Mouse (Mus musculus): Measurements from ENCODE around the gene 4921507P07Rik. TPM values are rescaled to one million over a fixed set of nuclear protein-coding genes. Genes with fewer than 3 reads are reported as not detected.

Gene 4921507P07Rik
- polyA plus RNA-seq, 1 experiment, result 232 TPM

DNA sequence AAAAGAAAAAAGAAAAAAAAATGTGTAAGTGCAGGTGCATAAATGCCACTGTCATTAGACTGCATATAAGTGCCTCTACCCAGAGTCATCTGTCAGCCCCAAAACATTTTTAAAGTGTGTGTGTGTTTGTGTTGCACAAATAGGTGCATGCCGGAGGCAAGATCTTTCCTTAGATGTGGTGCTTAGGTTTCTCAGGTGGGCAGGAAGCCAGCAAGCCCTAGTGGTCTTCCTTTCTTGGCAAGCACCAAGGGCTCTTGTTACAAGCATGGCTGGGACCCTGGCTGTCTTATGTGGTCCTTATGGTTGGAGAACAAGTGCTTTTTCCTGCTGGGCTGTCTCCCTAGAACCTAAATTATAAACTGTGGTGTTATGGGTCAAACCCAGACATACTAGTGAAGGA, 24.8 kb downstream of the 4921507P07Rik start:
- TF ChIP-seq POLR2A (IDR thresholded peaks at IDR 0.05; ENCODE audit: control insufficient read depth, low read depth, low read length), result no peak
- no peak for TF ChIP-seq CTCF (IDR thresholded peaks at IDR 0.05; ENCODE audit: control insufficient read depth, insufficient read depth, insufficient replicate concordance, low read depth, low read length)
- H3K36me3 ChIP-seq (ENCODE audit: control insufficient read depth, insufficient read depth, low read length), result no peaks in the 10 kb centered on the region
- no peak overlapping the region for H3K27ac ChIP-seq (ENCODE audit: control insufficient read depth, insufficient read depth, low read depth, low read length)
- H3K4me1 ChIP-seq (ENCODE audit: control insufficient read depth, insufficient read depth, low read length), result no peaks in the 10 kb centered on the region
- no peak overlapping the region for H3K4me3 ChIP-seq (ENCODE audit: control insufficient read depth, low read depth, low read length)
- H3K27me3 ChIP-seq (ENCODE audit: control insufficient read depth, insufficient read depth, low read length), result no peaks in the 10 kb centered on the region

DNA sequence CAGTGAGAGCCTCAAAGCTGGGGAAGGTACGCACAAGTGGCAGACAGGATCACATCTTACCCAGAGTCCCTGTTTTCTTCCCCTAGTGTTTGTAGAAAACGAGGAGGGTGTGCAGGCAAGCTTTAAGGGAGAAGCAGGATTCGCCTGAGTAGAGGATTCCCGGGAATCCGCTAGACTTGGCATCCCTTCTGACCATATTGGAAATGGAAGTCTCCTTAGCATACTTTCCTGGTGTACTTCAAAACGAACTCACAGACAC, 29.5 kb downstream of the 4921507P07Rik start:
- Histone ChIP-seq H3K4me3 (ENCODE audit: control insufficient read depth, low read depth, low read length) (peak overlapping the region; percentile 98), H3K36me3 (ENCODE audit: control insufficient read depth, insufficient read depth, low read length) (no peaks in the 10 kb centered on the region), H3K27ac (ENCODE audit: control insufficient read depth, insufficient read depth, low read depth, low read length) (peak overlapping the region; percentile 94), H3K27me3 (ENCODE audit: control insufficient read depth, insufficient read depth, low read length) (no peaks in the 10 kb centered on the region), H3K4me1 (ENCODE audit: control insufficient read depth, insufficient read depth, low read length) (no peaks in the 10 kb centered on the region)
- TF ChIP-seq CTCF (IDR thresholded peaks at IDR 0.05; ENCODE audit: control insufficient read depth, insufficient read depth, insufficient replicate concordance, low read depth, low read length), result no peak
- no peak for TF ChIP-seq POLR2A (IDR thresholded peaks at IDR 0.05; ENCODE audit: control insufficient read depth, low read depth, low read length)

- H3K4me1 ChIP-seq (ENCODE audit: control insufficient read depth, insufficient read depth, low read length), result no peaks in the 10 kb centered on the region
- peak within 1 kb of the TSS; percentile 98 for H3K4me3 ChIP-seq (ENCODE audit: control insufficient read depth, low read depth, low read length)
- no peaks in the 10 kb centered on the region for H3K36me3 ChIP-seq (ENCODE audit: control insufficient read depth, insufficient read depth, low read length)
- H3K27me3 ChIP-seq (ENCODE audit: control insufficient read depth, insufficient read depth, low read length), result no peaks in the 10 kb centered on the region
- TF ChIP-seq CTCF (IDR thresholded peaks at IDR 0.05; ENCODE audit: control insufficient read depth, insufficient read depth, insufficient replicate concordance, low read depth, low read length) (no peak; the same call in 1 of the 2 replicates), POLR2A (IDR thresholded peaks at IDR 0.05; ENCODE audit: control insufficient read depth, low read depth, low read length) (peak; percentile 97)
- H3K27ac ChIP-seq (ENCODE audit: control insufficient read depth, insufficient read depth, low read depth, low read length), result peak within 1 kb of the TSS; percentile 94
These were observed 30.1 kb downstream of the 4921507P07Rik start, which contains the start of gene Cycs for GRCm38 (mm10) chr6:50566141-50566996. Gene Cycs, minus strand, starts transcription at chr6:50566538.

DNA sequence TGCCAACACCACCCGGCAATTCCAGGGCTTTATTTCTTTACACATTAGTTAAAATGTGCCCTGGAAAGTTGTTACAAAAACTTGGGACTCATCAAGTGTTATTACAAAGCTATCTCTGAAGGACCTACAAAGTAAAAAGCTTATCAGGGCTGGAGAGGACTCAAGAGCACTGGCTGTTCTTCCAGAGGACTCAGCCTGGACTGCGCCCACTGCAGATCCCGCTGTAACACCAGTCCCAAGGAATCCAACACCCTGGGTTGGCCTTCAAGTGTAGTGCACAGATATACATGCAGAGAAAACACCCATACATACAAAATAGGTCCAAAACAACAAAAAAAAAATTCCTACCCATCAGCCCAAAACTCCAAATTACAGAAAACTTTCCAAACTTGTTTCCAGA, 32.8 kb downstream of the 4921507P07Rik start:
- no peaks in the 10 kb centered on the region for H3K4me1 ChIP-seq (ENCODE audit: control insufficient read depth, insufficient read depth, low read length)
- no peaks in the 10 kb centered on the region for H3K27me3 ChIP-seq (ENCODE audit: control insufficient read depth, insufficient read depth, low read length)
- no peak overlapping the region for H3K27ac ChIP-seq (ENCODE audit: control insufficient read depth, insufficient read depth, low read depth, low read length)
- H3K36me3 ChIP-seq (ENCODE audit: control insufficient read depth, insufficient read depth, low read length), result no peaks in the 10 kb centered on the region
- H3K4me3 ChIP-seq (ENCODE audit: control insufficient read depth, low read depth, low read length), result no peak overlapping the region
- TF ChIP-seq POLR2A (IDR thresholded peaks at IDR 0.05; ENCODE audit: control insufficient read depth, low read depth, low read length) (peak; percentile 32; the same call in 1 of the 2 replicates), CTCF (IDR thresholded peaks at IDR 0.05; ENCODE audit: control insufficient read depth, insufficient read depth, insufficient replicate concordance, low read depth, low read length) (no peak)

GRCm38 (mm10) chr6:50562421-50562820, 34.0 kb downstream of the 4921507P07Rik start:
- Histone ChIP-seq H3K36me3 (ENCODE audit: control insufficient read depth, insufficient read depth, low read length) (no peaks in the 10 kb centered on the region), H3K27me3 (ENCODE audit: control insufficient read depth, insufficient read depth, low read length) (no peaks in the 10 kb centered on the region), H3K27ac (ENCODE audit: control insufficient read depth, insufficient read depth, low read depth, low read length) (no peak overlapping the region), H3K4me1 (ENCODE audit: control insufficient read depth, insufficient read depth, low read length) (no peaks in the 10 kb centered on the region), H3K4me3 (ENCODE audit: control insufficient read depth, low read depth, low read length) (no peak overlapping the region)
- TF ChIP-seq POLR2A (IDR thresholded peaks at IDR 0.05; ENCODE audit: control insufficient read depth, low read depth, low read length) (no peak), CTCF (IDR thresholded peaks at IDR 0.05; ENCODE audit: control insufficient read depth, insufficient read depth, insufficient replicate concordance, low read depth, low read length) (no peak)

- Histone ChIP-seq H3K27me3 (ENCODE audit: control insufficient read depth, insufficient read depth, low read length) (no peaks in the 10 kb centered on the region), H3K27ac (ENCODE audit: control insufficient read depth, insufficient read depth, low read depth, low read length) (no peak overlapping the region), H3K4me1 (ENCODE audit: control insufficient read depth, insufficient read depth, low read length) (no peaks in the 10 kb centered on the region), H3K36me3 (ENCODE audit: control insufficient read depth, insufficient read depth, low read length) (no peaks in the 10 kb centered on the region), H3K4me3 (ENCODE audit: control insufficient read depth, low read depth, low read length) (no peak overlapping the region)
- no peak for TF ChIP-seq CTCF (IDR thresholded peaks at IDR 0.05; ENCODE audit: control insufficient read depth, insufficient read depth, insufficient replicate concordance, low read depth, low read length)
- no peak for TF ChIP-seq POLR2A (IDR thresholded peaks at IDR 0.05; ENCODE audit: control insufficient read depth, low read depth, low read length)
These were observed 35.7 kb downstream of the 4921507P07Rik start for GRCm38 (mm10) chr6:50560776-50561175.

DNA sequence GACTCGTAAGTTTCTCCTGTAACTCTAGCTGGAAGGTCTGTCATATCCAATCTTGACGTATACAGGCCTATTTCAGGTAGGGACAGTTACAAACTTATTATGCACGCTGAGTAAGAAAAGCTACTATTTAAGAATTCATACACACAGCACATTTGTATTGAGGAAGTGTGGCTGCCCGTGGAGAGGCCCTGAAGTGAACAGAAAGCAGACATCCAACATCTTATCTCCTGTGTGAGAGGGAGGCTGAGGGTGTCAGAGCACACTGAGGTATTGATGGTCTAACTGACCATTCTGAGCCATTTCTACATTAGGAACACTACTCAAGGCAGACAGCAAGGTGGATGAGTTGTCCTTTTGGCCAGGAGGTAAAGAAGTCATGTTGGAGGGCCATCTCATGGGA, 37.6 kb downstream of the 4921507P07Rik start:
- Histone ChIP-seq H3K27me3 (ENCODE audit: control insufficient read depth, insufficient read depth, low read length) (no peaks in the 10 kb centered on the region), H3K27ac (ENCODE audit: control insufficient read depth, insufficient read depth, low read depth, low read length) (no peak overlapping the region), H3K4me3 (ENCODE audit: control insufficient read depth, low read depth, low read length) (no peak overlapping the region), H3K4me1 (ENCODE audit: control insufficient read depth, insufficient read depth, low read length) (no peaks in the 10 kb centered on the region), H3K36me3 (ENCODE audit: control insufficient read depth, insufficient read depth, low read length) (no peaks in the 10 kb centered on the region)
- no peak for TF ChIP-seq CTCF (IDR thresholded peaks at IDR 0.05; ENCODE audit: control insufficient read depth, insufficient read depth, insufficient replicate concordance, low read depth, low read length)
- TF ChIP-seq POLR2A (IDR thresholded peaks at IDR 0.05; ENCODE audit: control insufficient read depth, low read depth, low read length), result no peak

Data from testis, adult 2 months (tissue).